Mouse (Mus musculus) liver, postnatal 0 days (tissue): ENCODE measurements around the gene Mpdz. TPM values are rescaled to one million over a fixed set of nuclear protein-coding genes. Genes with fewer than 3 reads are reported as not detected.

Experiments used
- ATAC-seq: fragments of 200-750 bp; cut with Nextera tagmentation; 2 replicates; pipeline ENCODE4 v1.8.0; 2017; ENCODE audit warnings: mild to moderate bottlenecking, moderate library complexity
- DNase-seq: peaks from one replicate; pipeline ENCODE4 v3.0.0-alpha.2; 2016
- H3K27ac ChIP-seq: fragments of 300-500 bp; sonication (generic); 2 replicates; pipeline ENCODE4 v1.5.1; 2014; ENCODE audit warnings: antibody characterized with exemption, moderate library complexity, mild to moderate bottlenecking, low read depth
- H3K27me3 ChIP-seq: fragments of 300-500 bp; sonication (generic); 2 replicates; pipeline ENCODE4 v1.6.1; 2014; ENCODE audit warnings: low read length, control low read depth, mixed read lengths; ENCODE audit not compliant: insufficient read depth
- H3K36me3 ChIP-seq: fragments of 300-500 bp; sonication (generic); replicated peaks from 2 replicates; pipeline ENCODE4 v1.6.1; 2014; ENCODE audit warnings: mild to moderate bottlenecking, control low read depth, low read length, moderate library complexity, mixed read lengths; ENCODE audit not compliant: insufficient read depth
- H3K4me1 ChIP-seq: fragments of 300-500 bp; sonication (generic); 2 replicates; pipeline ENCODE4 v1.6.1; 2014; ENCODE audit warnings: antibody characterized with exemption, mild to moderate bottlenecking, control low read depth; ENCODE audit not compliant: insufficient read depth
- H3K4me2 ChIP-seq: fragments of 300-500 bp; sonication (generic); 2 replicates; pipeline ENCODE4 v1.6.1; 2014; ENCODE audit warnings: low read depth, mild to moderate bottlenecking, low read length, moderate library complexity, mixed read lengths
- H3K4me3 ChIP-seq: fragments of 300-500 bp; sonication (generic); 2 replicates; pipeline ENCODE4 v1.5.1; 2014; ENCODE audit warnings: low read depth, low read length
- H3K9ac ChIP-seq: fragments of 300-500 bp; sonication (generic); replicated peaks from 2 replicates; pipeline ENCODE4 v1.6.1; 2014; ENCODE audit warnings: mild to moderate bottlenecking, moderate library complexity
- H3K9me3 ChIP-seq: fragments of 300-500 bp; sonication (generic); 2 replicates; pipeline ENCODE4 v1.6.1; 2016; ENCODE audit warnings: mild to moderate bottlenecking, control low read depth, low read length, mixed read lengths
- CTCF ChIP-seq: sonication (generic); IDR thresholded peaks from 2 replicates; pipeline ENCODE4 v1.5.1; 2016; ENCODE audit warnings: antibody characterized with exemption, low read depth
- EP300 ChIP-seq: IDR thresholded peaks from 2 replicates; pipeline ENCODE4 v1.6.1; 2016; ENCODE audit warnings: antibody characterized with exemption, low read depth, mild to moderate bottlenecking
- WGBS: fragments of 180-500 bp; shearing (Covaris S2); extraction: QIAGEN DNeasy Blood & Tissue Kit; methylation state at CpG from one replicate; pipeline ENCODE4 v1.1.7; 2014; ENCODE audit not compliant: insufficient replicate concordance; 5-methylcytosine and 5-hydroxymethylcytosine counted together
- polyA plus RNA-seq: library from polyadenylated mRNA; unstranded; fragments of >200 nt; fragmentation: Nextera tagmentation; extraction: Ambion mirVana; gene quantifications from 2 replicates; pipeline ENCODE4 v1.2.1, GENCODE M21; 2015

Gene Mpdz
- polyA plus RNA-seq, 1 experiment from 2014 or later = 2.7 TPM

- Histone ChIP-seq H3K4me3 (no peak overlapping the region), H3K4me2 (no peak overlapping the region), H3K4me1 (no peaks in the 10 kb centered on the region), H3K36me3 (no peaks in the 10 kb centered on the region), H3K9me3 (no peaks in the 10 kb centered on the region), H3K27ac (no peak overlapping the region), H3K27me3 (no peaks in the 10 kb centered on the region), H3K9ac (no peak overlapping the region)
- no peak for DNase-seq
- no peak for ATAC-seq
- 82% methylated on average over 3 of the region's 3 CpGs for WGBS
- TF ChIP-seq CTCF = no peak
- TF ChIP-seq EP300 = no peak
Measured at GRCm38 (mm10) chr4:81433961-81434360, 8.7 kb downstream of the Mpdz start.

DNA sequence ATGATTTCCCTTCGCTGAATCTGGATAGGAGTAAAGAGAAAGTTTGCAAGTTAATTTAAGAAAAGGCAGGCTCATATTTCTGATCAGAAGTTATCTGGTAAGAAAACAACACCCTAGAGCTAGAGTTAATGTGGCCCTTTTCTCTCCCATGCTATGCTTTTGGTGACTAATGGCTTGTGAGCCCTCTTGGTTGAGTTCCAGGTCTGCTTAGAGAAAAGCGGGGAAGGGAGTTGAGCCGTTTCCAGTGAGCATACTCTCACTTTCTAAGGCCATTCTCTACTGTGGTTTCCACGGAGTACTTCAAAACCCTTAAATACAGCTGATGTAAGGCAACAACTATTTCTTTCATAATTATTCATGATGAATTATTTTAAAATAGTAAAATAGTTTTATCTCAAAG is 11.8 kb downstream of the Mpdz start:
- no peak for DNase-seq
- Histone ChIP-seq H3K27me3 (no peaks in the 10 kb centered on the region), H3K36me3 (no peaks in the 10 kb centered on the region), H3K4me2 (no peak overlapping the region), H3K27ac (no peak overlapping the region), H3K4me1 (no peaks in the 10 kb centered on the region), H3K4me3 (no peak overlapping the region), H3K9me3 (no peaks in the 10 kb centered on the region), H3K9ac (no peak overlapping the region)
- TF ChIP-seq EP300 = no peak
- no peak for TF ChIP-seq CTCF
- no peak for ATAC-seq
- WGBS = 75% methylated on average over 4 of the region's 4 CpGs

DNA sequence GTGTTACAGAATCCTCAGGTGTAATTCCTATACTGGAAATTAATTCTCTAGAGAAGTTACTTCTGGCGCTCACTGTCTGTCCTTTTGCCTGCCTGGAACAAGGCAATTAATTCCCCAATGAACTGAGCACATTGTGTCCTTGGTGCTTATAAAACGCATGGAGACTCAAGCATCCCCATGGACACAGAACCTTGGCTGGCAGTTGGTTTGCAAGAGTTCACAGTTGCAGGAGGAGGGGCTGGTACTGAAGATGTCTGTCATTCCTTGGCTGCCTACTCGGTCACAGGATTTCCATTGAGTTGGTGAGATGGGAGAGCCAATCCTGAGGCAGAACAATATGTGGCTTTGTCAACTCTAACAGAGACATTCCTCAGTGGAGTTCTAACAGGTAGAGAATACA is 12.5 kb downstream of the Mpdz start:
- WGBS = 72% methylated on average over 3 of the region's 3 CpGs
- no peaks in the 10 kb centered on the region for H3K4me1 ChIP-seq
- no peak overlapping the region for H3K4me3 ChIP-seq
- H3K9me3 ChIP-seq = no peaks in the 10 kb centered on the region
- no peak overlapping the region for H3K27ac ChIP-seq
- ATAC-seq (no peak), DNase-seq (no peak)
- no peak overlapping the region for H3K9ac ChIP-seq
- H3K36me3 ChIP-seq = no peaks in the 10 kb centered on the region
- TF ChIP-seq EP300 (no peak), CTCF (no peak)
- no peaks in the 10 kb centered on the region for H3K27me3 ChIP-seq
- H3K4me2 ChIP-seq = no peak overlapping the region

- Histone ChIP-seq H3K4me2 (no peak overlapping the region), H3K27me3 (no peaks in the 10 kb centered on the region), H3K9me3 (no peaks in the 10 kb centered on the region), H3K36me3 (no peaks in the 10 kb centered on the region), H3K4me1 (no peaks in the 10 kb centered on the region), H3K9ac (no peak overlapping the region), H3K27ac (no peak overlapping the region), H3K4me3 (no peak overlapping the region)
- TF ChIP-seq EP300 (no peak), CTCF (no peak)
- no peak for DNase-seq
- no peak for ATAC-seq
- WGBS = 74% methylated on average over 2 of the region's 2 CpGs
Measured at GRCm38 (mm10) chr4:81429670-81430069, 12.9 kb downstream of the Mpdz start.

GRCm38 (mm10) chr4:81423556-81423955 is 19.1 kb downstream of the Mpdz start:
- ATAC-seq (no peak), DNase-seq (no peak)
- WGBS = 73% methylated on average over 1 of the region's 1 CpGs
- H3K4me3 ChIP-seq = no peak overlapping the region
- no peaks in the 10 kb centered on the region for H3K9me3 ChIP-seq
- TF ChIP-seq CTCF (no peak), EP300 (no peak)
- no peak overlapping the region for H3K27ac ChIP-seq
- no peak overlapping the region for H3K9ac ChIP-seq
- H3K4me1 ChIP-seq = no peaks in the 10 kb centered on the region
- H3K27me3 ChIP-seq = no peaks in the 10 kb centered on the region
- H3K36me3 ChIP-seq = no peaks in the 10 kb centered on the region
- H3K4me2 ChIP-seq = no peak overlapping the region

GRCm38 (mm10) chr4:81421621-81422020 is 21.0 kb downstream of the Mpdz start:
- no peaks in the 10 kb centered on the region for H3K4me1 ChIP-seq
- no peaks in the 10 kb centered on the region for H3K27me3 ChIP-seq
- TF ChIP-seq CTCF (no peak), EP300 (no peak)
- no peak overlapping the region for H3K9ac ChIP-seq
- no peaks in the 10 kb centered on the region for H3K36me3 ChIP-seq
- H3K27ac ChIP-seq = no peak overlapping the region
- ATAC-seq (no peak), DNase-seq (no peak)
- no peaks in the 10 kb centered on the region for H3K9me3 ChIP-seq
- no peak overlapping the region for H3K4me2 ChIP-seq
- WGBS = 53% methylated on average over 2 of the region's 2 CpGs
- no peak overlapping the region for H3K4me3 ChIP-seq

GRCm38 (mm10) chr4:81415324-81416026 is 27.1 kb downstream of the Mpdz start:
- H3K4me2 ChIP-seq = no peak overlapping the region
- H3K36me3 ChIP-seq = no peaks in the 10 kb centered on the region
- no peaks in the 10 kb centered on the region for H3K4me1 ChIP-seq
- H3K9ac ChIP-seq = no peak overlapping the region
- H3K27me3 ChIP-seq = no peaks in the 10 kb centered on the region
- no peak overlapping the region for H3K4me3 ChIP-seq
- no peaks in the 10 kb centered on the region for H3K9me3 ChIP-seq
- no peak for TF ChIP-seq CTCF
- TF ChIP-seq EP300 = no peak
- H3K27ac ChIP-seq = no peak overlapping the region
- WGBS = 84% methylated on average over 10 of the region's 10 CpGs
- ATAC-seq (no peak), DNase-seq (no peak)
